Mouse (Mus musculus) adrenal gland, adult 2 months (tissue): ENCODE data around the gene Zcchc14. TPM values are rescaled to one million over a fixed set of nuclear protein-coding genes. Genes with fewer than 3 reads are reported as not detected.

ENCODE experiments used
- DNase-seq: peaks from one replicate; pipeline ENCODE4 v3.0.0; 2021
- polyA plus RNA-seq: library from polyadenylated mRNA; depleted of rRNA; stranded (reverse); fragments of >200 nt; gene quantifications from 2 replicates; pipeline ENCODE4 v1.2.3, GENCODE M21; 2012
- total RNA-seq, 2 experiments: library from RNA; stranded (reverse); gene quantifications; 2 replicates each; pipeline ENCODE4 v1.2.3; 2021

The Zcchc14 gene
- total and polyA plus RNA-seq, 3 experiments: 32.9 to 44.8 (median 41.2) TPM

DNA sequence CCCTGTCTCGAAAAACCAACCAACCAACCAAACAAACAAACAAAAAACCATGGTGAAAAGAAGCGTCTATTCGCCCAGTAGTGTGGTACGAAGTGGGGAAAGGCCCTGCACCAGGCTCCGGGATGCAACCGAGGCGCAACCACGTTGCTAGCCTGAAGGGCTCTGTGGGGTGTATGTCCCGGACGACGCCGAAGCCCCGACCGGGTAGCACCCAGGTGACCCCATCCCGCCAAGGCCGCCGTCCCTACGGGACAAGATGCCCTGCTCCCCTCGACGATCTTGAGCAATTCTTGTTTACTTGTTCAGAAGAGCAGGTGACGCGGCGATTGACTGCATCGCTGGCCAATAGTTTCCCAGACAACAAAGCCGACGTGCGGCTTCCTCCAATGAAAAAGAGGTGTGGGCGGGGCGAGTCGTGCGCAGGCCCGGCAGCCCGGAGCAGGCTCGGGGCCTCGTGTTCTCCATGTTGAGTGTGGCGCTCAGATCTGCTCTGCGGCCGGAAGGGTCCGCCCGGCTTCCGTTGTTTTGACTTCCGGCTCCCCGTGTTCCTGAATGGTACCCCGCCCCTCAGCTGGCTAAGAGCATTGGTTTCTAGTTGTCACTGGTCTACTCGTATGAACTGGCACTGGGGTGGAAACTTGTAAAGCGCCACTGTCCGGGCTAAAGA is 67.4 kb downstream of the Zcchc14 start:
- DNase-seq: peak; percentile 100

DNA sequence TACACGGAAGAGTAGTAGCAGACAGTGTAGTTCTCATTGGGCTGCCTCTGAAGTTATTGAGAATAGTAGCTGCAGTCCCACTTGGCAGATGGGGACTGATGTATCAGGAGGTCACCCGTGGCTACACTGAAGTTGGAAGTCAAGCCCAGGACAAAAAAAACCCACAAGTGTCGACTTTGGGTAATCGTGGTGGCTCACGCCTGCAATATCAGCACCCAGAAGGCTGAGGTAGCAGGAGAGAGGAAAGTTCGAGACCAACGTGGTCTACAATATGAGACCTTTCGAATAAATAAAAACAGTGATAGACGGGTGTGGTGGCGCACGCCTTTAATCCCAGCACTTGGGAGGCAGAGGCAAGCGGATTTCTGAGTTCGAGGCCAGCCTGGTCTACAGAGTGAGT is 68.0 kb downstream of the Zcchc14 start:
- DNase-seq: no peak

DNA sequence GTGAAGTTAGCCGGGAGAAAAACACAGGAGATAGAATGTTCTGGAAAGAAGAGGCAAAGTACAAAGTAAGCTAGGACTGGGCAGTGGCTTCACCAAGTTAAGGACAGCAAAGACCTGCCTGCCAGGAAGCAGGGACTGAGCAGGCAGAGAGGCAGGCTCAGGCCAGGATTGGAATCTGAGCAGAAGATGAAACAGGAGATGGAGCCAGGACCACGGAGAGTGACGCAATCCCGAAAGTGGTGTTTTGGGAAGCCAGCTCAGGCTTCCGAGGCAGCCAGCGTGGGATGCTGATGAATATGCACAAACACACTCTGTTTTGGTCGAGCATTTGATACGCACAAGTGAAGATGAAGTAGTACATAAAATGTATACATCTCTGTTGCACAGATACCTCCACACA is 69.0 kb downstream of the Zcchc14 start:
- DNase-seq: peak; percentile 50

DNA sequence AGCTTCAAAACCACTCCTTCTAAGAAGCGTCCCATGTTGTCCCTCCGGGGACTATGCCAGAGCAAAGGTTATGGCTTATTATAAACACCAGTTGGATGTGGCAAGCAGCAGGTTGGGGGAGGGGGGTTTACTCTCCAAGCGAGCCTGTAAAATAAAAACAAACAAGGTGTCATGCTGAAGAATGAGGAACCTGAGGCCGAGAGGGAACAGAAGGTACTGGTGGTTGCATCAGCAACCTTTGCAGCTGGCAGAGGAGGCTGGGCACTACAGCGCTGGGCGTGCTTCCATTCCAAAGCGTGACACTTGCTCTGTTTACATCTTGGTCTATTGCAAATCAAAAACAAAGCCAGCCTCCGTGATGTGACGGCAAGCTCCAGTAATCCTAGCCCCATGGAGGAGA is 72.2 kb downstream of the Zcchc14 start:
- no peak for DNase-seq

DNA sequence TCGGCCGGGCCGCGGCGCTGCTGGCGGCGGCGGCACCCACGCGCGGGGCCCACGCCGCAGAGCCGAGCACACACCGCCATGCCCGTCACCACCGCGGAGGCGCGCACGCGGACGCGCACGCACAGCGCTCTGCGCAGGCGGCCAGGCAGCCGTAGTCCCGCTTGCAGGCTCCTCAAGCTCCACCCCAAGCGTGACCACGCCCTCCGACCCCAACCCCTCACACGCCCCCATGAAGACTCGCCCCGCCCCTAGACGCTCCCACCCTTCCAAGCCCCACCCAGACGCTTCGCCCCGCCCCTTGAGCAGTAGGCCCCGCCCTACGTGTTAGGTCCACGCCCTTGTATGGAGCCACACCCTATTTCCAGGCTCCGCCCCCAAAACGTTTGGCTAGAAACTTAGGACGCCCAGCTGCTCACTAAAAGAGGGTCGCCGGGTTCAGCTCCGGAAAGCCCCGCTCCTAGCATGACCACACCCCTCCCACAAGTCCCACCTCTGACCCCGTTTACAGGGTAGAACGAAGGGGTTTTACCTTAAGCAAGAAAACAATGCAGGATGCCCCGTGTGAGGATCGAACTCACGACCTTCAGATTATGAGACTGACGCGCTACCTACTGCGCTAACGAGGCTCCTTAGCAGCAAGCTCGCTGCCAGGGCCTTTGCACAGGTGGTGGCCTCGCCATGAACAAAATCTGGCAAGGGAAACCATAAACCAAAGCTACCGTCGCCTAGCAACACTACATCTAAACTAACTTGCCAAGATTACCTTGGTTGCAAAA is 73.8 kb downstream of the Zcchc14 start, which contains the start of gene Fbxo31:
Fbxo31 (minus strand) TSS at position 131 of the 776 bp plus-strand sequence.
- peak; percentile 95 for DNase-seq

DNA sequence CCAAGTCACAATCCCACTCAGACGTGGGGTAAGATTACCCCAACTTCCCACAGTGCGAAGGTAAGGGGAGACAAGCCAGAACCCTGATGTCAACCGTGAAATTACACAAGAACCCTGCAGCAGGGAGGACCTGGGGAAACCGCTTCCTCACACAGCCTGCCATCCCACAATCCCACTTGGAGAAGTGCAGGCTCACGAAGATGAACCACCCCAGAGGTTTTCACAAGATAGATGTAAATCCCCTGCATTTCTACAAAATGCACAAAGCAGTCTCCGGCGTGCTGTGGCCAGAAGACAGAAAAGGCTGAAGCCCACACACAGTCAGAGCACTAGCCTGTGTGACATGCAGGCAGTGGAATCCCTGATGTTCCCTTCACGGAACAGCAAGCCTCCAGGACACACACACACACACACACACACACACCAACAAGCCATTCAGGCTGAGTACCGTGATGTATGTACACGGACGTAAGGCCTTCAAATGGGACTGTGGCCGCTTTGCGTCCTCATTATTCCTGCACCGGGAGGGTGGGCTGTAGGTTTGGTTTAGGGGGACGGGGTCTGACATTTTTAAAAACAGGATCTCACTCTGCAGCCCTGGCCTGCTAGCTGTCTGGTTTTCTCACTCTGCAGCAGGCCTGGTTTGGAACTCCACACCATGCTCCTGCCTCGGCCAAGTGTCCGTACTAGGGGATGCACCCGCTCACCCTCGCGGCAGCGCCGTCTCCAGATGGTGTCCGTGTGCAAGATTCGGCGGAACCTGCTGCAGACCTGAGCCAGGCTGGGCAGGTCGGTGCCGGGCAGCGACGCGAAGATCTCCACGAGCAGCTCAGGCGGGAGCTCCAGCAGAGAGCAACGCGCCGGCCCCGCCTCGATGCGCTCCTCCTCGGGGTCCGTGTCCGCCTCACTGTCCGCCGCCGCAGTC is 74.7 kb downstream of the Zcchc14 start:
- DNase-seq: peak; percentile 26

DNA sequence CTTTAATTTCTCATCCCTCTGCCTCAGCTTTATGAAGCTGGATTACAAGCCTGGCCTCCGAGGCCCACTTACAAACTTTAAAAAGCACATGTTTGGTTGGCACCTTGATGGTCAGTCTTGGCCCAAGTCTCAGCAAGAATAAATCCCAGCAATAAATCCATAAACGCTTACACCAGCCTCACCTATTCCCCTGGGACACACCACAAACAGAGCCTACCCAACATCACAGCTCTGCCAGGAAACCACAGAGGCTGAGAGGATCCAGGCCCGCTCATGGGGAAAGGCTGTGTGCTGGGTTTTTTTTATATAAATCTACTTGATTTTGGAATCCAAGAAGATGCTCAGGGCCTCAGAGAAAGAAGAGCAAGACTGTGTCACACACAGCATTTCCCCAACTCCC is 77.0 kb downstream of the Zcchc14 start:
- no peak for DNase-seq

DNA sequence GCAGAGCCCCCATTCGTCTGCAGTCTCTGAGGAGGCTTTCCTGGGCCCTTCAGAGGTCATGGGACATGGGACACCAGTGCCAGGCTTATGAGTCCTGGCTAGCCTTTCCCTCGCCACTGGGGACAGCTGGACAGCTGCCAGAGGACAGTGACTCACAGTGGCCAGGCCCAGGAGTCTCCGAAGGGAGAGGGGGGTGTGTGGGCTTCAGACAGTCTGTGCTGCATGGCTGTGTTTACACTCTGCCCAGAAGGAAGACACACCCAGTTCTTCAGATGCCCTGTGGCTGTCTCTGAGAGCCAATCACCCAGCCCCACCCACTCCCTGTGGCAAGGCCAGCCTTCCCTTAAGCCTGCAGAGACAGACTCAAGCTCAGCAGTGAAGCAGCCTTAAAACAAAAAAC is 79.4 kb downstream of the Zcchc14 start:
- DNase-seq: peak; percentile 93

DNA sequence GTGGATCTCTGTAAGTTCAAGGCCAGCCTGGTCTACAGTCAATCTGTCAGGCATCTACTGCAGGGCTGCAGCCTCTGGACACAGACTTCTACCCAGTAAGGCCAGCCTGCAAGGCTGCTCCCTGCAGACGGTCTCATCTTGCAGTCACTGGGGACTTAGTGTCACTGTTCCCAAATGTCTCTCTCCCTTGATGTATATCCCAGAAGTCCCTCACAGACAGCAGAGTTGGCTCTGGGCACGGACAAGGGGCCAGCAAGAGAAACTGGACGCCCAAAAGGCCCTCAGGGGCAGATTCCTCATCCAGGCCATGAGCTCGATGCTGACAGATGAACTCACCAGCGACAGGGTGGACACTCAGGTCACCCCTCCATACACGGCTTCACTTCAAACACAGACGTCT is 80.6 kb downstream of the Zcchc14 start:
- no peak for DNase-seq

DNA sequence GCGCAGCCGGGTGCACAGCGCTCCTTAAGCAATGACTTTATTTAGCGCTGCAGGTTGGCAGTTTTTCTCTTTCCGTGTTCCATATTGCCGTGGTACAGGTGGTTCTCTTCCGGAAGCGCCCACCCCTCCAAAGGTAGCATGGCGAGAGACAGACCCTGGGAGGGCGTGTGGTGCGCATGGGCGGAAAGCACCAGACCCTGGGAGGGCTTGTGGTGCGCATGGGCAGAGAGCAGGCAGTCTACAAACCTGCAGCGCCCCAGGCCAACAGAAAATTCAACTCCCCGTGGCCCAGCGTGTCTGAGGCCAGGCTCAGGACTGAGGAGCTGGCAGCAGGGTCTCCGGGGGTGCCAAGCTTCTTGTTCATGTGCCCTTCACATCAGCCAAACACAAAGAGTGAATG is 81.9 kb downstream of the Zcchc14 start:
- DNase-seq: no peak

DNA sequence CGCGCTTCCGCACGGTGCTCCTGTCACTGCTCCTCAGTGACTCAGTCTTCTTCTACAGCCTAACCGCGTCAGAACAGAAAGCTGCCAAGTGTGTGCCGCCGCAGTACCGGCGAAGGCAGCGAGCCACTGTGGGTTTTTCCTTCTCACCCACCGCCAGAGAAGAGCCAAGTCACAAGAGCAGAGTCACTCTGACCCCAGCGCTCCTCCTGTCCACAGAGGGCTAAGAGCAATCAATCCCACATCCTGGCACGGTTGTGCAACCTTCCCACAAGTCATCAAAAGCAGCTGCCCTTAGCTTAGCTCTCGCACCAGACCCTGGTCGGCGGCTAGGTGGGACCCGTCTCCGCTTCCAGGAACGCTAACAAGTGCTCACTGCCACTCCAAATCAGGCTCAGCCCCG is 82.4 kb downstream of the Zcchc14 start:
- DNase-seq: peak; percentile 79

DNA sequence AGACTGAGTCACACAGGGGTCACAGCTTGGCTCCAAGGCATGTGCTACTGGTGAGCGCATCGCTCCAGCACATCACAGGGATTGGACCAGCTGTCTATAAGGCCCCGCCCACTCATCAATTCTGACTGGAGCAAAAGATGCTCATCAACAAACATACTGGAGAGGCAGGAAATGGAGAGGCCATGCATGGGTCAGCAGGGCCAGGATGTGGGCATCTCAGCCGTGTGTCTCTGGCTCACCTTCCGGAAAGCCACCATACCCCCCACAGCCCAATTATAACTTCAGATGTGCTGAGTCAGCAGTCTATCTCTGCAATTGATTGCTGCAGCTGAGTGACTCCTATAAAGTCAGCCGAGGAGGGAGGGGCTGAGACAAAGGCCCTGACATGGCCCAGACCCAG is 84.4 kb downstream of the Zcchc14 start:
- peak; percentile 56 for DNase-seq

DNA sequence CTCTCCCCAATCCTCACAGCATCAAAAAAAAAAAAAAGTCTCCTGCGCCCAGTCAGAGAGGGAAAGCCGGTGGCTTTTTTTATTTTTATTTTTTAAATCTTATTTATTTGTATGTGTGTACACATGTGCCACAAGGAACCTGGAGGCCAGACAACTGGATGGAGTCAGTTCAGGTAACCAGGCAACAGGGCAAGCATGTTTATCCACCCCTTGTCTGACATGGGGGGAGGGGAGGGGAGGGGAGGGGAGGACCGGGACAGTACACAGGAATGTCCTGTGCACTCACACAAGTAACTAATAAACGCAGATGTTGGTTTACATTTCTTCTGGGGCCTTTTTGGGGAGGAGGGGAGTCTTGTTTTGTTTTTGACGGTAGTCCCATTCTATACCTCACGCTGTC is 89.0 kb downstream of the Zcchc14 start:
- DNase-seq: no peak

DNA sequence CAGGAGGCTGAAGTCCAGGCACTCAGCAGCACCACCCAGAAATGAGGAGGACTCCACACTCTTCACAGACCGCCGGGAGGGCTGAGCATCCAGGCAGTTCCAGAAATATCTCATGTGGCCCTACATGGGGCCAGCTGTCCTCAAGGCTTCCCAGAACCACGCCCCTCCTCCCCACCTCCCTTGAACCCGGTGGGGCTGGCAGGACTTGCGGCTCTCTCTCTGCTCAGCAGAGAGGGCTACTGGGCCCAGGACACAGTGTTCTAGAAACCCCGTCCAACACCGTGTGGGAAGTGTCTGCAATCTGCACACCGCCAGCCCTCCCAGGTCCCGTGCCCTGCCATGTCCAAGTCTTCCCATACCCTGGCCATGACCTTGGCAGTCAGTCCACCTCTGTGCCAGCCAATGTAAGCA is 89.8 kb downstream of the Zcchc14 start:
- peak; percentile 72 for DNase-seq

DNA sequence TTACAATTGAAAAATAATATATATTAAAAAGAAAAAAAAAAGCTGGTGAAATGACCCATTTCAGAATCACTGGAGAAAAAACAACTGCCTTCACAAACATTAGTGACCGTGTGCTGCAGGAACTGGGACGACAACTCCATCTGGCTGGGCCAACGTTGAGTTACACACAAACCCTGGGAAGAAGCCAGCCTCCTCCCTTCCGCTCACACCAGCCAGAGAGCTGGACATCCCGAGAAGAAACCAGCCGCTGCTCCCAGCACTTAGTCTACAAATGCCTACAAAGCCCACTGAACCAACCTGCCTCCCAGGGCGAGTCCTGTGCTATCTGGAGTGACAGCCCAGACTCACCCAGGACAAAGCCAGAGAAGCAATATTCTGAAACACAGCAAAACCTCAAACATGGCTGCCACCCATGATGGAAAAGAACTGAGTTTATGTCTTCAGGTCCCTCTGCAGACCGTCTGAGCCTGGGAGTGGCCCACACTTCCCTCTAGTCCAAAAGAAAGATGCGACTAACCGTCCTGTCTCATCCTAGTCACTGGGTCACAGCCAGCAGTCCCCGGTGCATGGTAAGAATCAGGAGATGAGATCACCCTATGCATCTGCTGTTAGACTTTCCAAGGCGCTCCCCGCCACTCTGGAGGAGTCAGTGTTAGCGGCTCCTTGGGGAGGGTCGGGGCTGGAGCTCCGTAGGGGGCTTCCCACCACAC is 90.9 kb downstream of the Zcchc14 start:
- DNase-seq: peak; percentile 39

DNA sequence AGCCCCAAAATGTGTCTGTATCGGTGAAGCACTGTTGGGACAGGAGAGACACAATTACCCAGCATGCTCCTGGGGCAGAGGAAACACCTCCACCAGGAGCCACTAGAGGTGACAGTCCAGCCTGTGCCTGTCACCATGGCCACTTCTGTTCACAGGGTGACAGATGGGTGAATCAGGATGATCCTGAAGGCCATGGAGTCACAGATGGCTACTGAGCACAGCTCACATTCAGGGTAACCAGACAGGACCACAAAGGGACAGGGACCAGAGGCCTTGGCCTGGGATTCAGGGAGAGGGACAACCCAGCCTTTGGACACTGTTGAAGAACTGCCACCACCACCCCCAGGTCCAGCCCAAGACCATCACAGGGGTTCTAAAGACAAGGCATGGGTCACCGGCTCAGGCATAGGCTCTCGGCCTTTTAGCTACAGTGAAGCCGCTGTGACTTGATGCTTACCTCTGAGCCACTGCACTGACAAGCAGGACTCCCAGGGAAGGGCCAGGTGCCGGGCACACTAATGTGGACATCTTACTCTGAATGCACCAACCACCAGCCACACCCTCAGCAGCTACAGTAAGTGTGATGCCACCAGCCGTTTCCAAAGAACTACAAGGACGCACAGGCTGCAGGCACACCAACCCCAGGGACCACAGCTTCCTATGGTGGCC is 92.1 kb downstream of the Zcchc14 start:
- peak; percentile 63 for DNase-seq

DNA sequence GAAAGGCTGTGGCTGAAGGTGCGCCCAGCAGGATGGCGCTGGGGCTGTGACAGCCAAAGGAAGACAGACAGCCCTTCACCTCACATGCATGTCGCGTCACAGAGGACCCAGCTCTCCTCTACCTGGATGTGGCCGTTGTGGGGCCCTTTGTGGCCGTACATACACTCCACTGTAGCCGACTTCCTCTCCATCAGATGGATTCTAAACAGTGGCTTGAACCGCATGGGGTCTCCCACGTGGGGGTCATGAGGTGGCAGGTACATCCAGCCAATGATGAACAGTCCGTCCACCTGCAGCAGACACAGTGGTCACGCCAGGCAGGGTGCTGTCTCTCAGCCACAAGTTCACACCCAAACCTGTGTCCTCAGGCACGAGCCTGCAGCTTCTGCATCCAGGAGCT is 92.9 kb downstream of the Zcchc14 start:
- DNase-seq: no peak

DNA sequence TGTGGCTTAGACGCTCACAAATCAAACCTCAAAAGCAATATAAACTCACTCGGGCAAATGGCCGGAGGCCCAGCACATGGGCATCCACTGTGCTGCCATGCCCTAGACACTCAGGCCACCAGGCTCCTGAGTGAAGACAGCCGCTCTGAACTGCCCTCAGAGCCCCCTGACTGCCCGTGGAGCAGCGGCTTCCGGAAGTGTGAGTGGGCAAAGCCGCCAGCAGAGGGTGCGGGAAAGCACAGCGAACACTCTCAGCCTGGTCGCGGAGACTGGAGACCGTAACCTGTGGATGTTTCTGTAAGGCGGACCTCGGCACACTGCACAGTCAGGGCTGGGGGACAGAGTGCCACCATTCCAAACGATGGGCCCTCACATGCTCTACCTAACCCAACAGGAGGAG is 94.2 kb downstream of the Zcchc14 start:
- no peak for DNase-seq

DNA sequence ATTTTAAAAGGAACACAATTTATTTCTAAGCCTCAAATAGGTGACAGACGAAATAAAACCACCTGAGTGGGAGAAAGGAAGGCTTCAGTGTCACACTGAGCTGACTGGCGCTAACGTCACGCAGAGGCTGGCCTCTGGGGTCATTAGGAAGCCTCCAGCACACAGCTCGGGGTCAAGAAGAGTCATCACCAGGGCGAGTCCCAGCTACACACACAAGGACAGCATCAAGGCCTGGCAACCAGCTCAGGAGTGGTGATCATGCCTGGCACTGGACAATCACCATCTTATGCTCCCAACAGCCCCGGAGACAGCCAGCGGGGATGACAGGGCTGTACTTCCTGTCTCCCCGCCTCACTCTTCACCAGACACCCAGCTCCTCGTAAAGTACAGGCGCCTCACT is 95.0 kb downstream of the Zcchc14 start:
- DNase-seq: peak; percentile 66

DNA sequence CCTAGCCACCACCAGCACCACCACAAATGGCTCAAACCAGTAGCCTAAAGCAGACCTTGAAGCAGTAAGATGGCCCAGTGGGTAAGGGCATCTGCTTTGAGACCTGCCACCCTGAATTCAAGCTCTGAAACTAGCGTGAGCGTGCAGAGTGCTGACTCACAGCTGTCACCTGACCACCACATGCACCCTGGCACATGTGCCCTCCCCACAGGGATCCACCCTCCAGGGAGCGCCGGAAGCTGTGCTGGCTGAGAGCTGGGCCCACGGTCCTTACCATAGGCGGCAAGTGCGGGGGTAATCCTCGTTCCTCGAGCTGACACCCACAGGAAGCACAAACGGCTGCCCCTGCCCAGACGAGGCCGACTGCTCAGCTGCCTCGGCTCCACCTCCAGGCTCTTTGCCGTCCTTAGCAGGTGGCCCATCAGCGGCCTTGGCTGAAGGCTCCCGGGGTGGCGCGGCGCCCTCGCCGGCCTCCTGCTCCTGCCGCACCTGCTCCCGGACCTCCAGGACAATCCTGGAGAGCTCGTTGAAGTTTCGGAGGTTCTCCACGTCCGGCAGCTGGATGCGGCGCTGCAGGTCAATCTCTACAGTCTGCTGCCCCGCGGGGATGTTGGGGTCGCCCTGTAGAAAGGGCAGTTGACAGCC is 98.7 kb downstream of the Zcchc14 start:
- no peak for DNase-seq

DNA sequence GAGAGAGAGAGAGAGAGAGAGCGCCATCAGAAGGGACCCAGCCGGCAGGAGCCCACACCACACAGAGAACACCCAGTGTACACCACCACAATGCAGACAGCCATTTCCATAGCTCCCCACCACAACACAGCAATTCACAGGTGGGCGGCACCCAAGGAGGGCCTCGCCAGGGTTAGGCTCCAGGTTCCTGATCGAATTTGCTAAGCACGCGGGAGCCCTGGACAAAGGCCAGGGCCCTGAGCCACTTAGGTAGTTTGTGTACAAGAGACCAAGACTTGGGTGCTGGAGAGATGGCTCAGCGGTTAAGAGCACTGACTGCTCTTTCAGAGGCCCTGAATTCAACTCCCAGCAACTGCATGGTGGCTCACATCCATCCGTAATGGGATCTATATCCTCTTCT is 100.2 kb downstream of the Zcchc14 start:
- no peak for DNase-seq
